ENCODE assay signal across 12 mouse cellular contexts in genomic region chr5:33974736-33975135, GRCm38 (mm10).
"Had no signal": no experiment of that assay in that cellular context is flagged by ENCODE, and none has a peak within 500 bp of the region (broad histone marks: within the 10 kb centered on the region; RNA-seq: fewer than 3 reads in every experiment).

No protein-coding gene starts in this region.

- DNase-seq: kidney, postnatal 36 days; layer of hippocampus, postnatal 36 days; liver, embryonic 13.5 days; lung, adult 2 months; lung, postnatal 14 days; lung, postnatal 4 days; right cerebral cortex, adult 18-20 months; right cerebral cortex, postnatal 14 days; right cerebral cortex, postnatal 4 days; thymus, adult 2 months; thymus, postnatal 14 days; thymus, postnatal 4 days had no signal
